Mouse (Mus musculus): ENCODE measurements around the gene Dzip1. TPM values are rescaled to one million over a fixed set of nuclear protein-coding genes. Genes with fewer than 3 reads are reported as not detected.

The Dzip1 gene
- polyA plus RNA-seq, 2 experiments, result 1.4 to 1.5 TPM

GRCm38 (mm10) chr14:118855141-118855800 lies 70.0 kb downstream of the Dzip1 start:
- no peak for DNase-seq (ENCODE audit: low read depth in 3 of 3, low spot score in 3 of 3)
- peak; percentile 26; the same call in 1 of the 2 replicates for TF ChIP-seq CTCF (IDR thresholded peaks at IDR 0.05; ENCODE audit: low read depth)
- no peak for TF ChIP-seq EP300 (IDR thresholded peaks at IDR 0.05; ENCODE audit: low read depth)
- Histone ChIP-seq H3K9ac (replicated peaks) (no peak overlapping the region; the same call in 1 of the 2 replicates), H3K4me3 (ENCODE audit: insufficient read depth in 1 of 2, low read depth in 2 of 2, low read length in 2 of 2) (peak overlapping the region; percentile 53 to 56), H3K27ac (no peak overlapping the region), H3K36me3 (replicated peaks; ENCODE audit: control insufficient read depth, insufficient read depth, low read depth) (no peaks in the 10 kb centered on the region), H3K4me1 (replicated peaks; ENCODE audit: control insufficient read depth in 2 of 2, insufficient read depth in 2 of 2, low read length in 1 of 2) (no peaks in the 10 kb centered on the region; a peak in 1 of 4 replicates), H3K4me2 (ENCODE audit: low read depth) (peak overlapping the region; percentile 77), H3K27me3 (ENCODE audit: control insufficient read depth, insufficient read depth, low read length) (peaks cover 18% of the 10 kb centered on the region), H3K9me3 (ENCODE audit: control insufficient read depth, low read length) (no peaks in the 10 kb centered on the region)
- ATAC-seq (ENCODE audit: insufficient read depth), result no peak
- 2% methylated on average over 28 of the region's 28 CpGs for WGBS (ENCODE audit: insufficient replicate concordance)

- TF ChIP-seq CTCF (IDR thresholded peaks at IDR 0.05; ENCODE audit: low read depth) (no peak), EP300 (IDR thresholded peaks at IDR 0.05; ENCODE audit: low read depth) (no peak)
- Histone ChIP-seq H3K27ac (no peak overlapping the region), H3K9me3 (ENCODE audit: control insufficient read depth, low read length) (no peaks in the 10 kb centered on the region), H3K4me2 (ENCODE audit: low read depth) (peak overlapping the region; percentile 77), H3K36me3 (replicated peaks; ENCODE audit: control insufficient read depth, insufficient read depth, low read depth) (no peaks in the 10 kb centered on the region), H3K4me1 (replicated peaks; ENCODE audit: control insufficient read depth in 2 of 2, insufficient read depth in 2 of 2, low read length in 1 of 2) (no peaks in the 10 kb centered on the region; a peak in 1 of 4 replicates), H3K4me3 (ENCODE audit: insufficient read depth in 1 of 2, low read depth in 2 of 2, low read length in 2 of 2) (peak overlapping the region; percentile 53 to 56), H3K9ac (replicated peaks) (no peak overlapping the region; the same call in 1 of the 2 replicates), H3K27me3 (ENCODE audit: control insufficient read depth, insufficient read depth, low read length) (peaks cover 18% of the 10 kb centered on the region)
- WGBS (ENCODE audit: insufficient replicate concordance), result 3% methylated on average over 48 of the region's 48 CpGs
- ATAC-seq (ENCODE audit: insufficient read depth) (peak; percentile 37), DNase-seq (ENCODE audit: low read depth in 3 of 3, low spot score in 3 of 3) (no peak)
These were observed 70.7 kb downstream of the Dzip1 start for GRCm38 (mm10) chr14:118854371-118855114.

- 46% methylated on average over 6 of the region's 6 CpGs for WGBS (ENCODE audit: insufficient replicate concordance)
These were observed 73.7 kb downstream of the Dzip1 start for GRCm38 (mm10) chr14:118851496-118852107.

GRCm38 (mm10) chr14:118850696-118851035 lies 74.6 kb downstream of the Dzip1 start:
- no peak for ATAC-seq (ENCODE audit: insufficient read depth)
- WGBS (ENCODE audit: insufficient replicate concordance), result 52% methylated on average over 4 of the region's 4 CpGs
- TF ChIP-seq CTCF (IDR thresholded peaks at IDR 0.05; ENCODE audit: low read depth) (no peak), EP300 (IDR thresholded peaks at IDR 0.05; ENCODE audit: low read depth) (no peak)

More at GRCm38 (mm10) chr14:118851496-118852107, 73.7 kb downstream of the Dzip1 start:
- Histone ChIP-seq H3K9ac (replicated peaks) (no peak overlapping the region), H3K4me2 (ENCODE audit: low read depth) (no peak overlapping the region), H3K27me3 (ENCODE audit: control insufficient read depth, insufficient read depth, low read length) (peaks cover 18% of the 10 kb centered on the region), H3K36me3 (replicated peaks; ENCODE audit: control insufficient read depth, insufficient read depth, low read depth) (no peaks in the 10 kb centered on the region), H3K4me1 (replicated peaks; ENCODE audit: control insufficient read depth in 2 of 2, insufficient read depth in 2 of 2, low read length in 1 of 2) (no peaks in the 10 kb centered on the region), H3K9me3 (ENCODE audit: control insufficient read depth, low read length) (no peaks in the 10 kb centered on the region), H3K4me3 (ENCODE audit: insufficient read depth in 1 of 2, low read depth in 2 of 2, low read length in 2 of 2) (no peak overlapping the region), H3K27ac (no peak overlapping the region)
- TF ChIP-seq EP300 (IDR thresholded peaks at IDR 0.05; ENCODE audit: low read depth), result no peak
- no peak for TF ChIP-seq CTCF (IDR thresholded peaks at IDR 0.05; ENCODE audit: low read depth)
- ATAC-seq (ENCODE audit: insufficient read depth) (no peak), DNase-seq (ENCODE audit: low read depth in 3 of 3, low spot score in 3 of 3) (no peak)

More at GRCm38 (mm10) chr14:118850696-118851035, 74.6 kb downstream of the Dzip1 start:
- no peaks in the 10 kb centered on the region for H3K4me1 ChIP-seq (replicated peaks; ENCODE audit: control insufficient read depth in 2 of 2, insufficient read depth in 2 of 2, low read length in 1 of 2)
- DNase-seq (ENCODE audit: low read depth in 3 of 3, low spot score in 3 of 3), result no peak
- no peaks in the 10 kb centered on the region for H3K9me3 ChIP-seq (ENCODE audit: control insufficient read depth, low read length)
- H3K9ac ChIP-seq (replicated peaks), result no peak overlapping the region
- no peak overlapping the region for H3K27ac ChIP-seq
- H3K27me3 ChIP-seq (ENCODE audit: control insufficient read depth, insufficient read depth, low read length), result peaks cover 18% of the 10 kb centered on the region
- no peak overlapping the region for H3K4me2 ChIP-seq (ENCODE audit: low read depth)
- no peaks in the 10 kb centered on the region for H3K36me3 ChIP-seq (replicated peaks; ENCODE audit: control insufficient read depth, insufficient read depth, low read depth)
- H3K4me3 ChIP-seq (ENCODE audit: insufficient read depth in 1 of 2, low read depth in 2 of 2, low read length in 2 of 2), result no peak overlapping the region
